Mouse (Mus musculus): ENCODE results near the gene Usf1.

Usf1 gene

GRCm38 (mm10) chr1:171452923-171453322 is 41.8 kb downstream of the Usf1 start:
- DNase-seq (ENCODE audit: low spot score) = no peak

GRCm38 (mm10) chr1:171454926-171455325 is 43.8 kb downstream of the Usf1 start:
- no peak for DNase-seq (ENCODE audit: low spot score)

GRCm38 (mm10) chr1:171457568-171457967 is 46.5 kb downstream of the Usf1 start:
- DNase-seq (ENCODE audit: low spot score) = no peak

- DNase-seq (ENCODE audit: low spot score) = no peak
Observed at GRCm38 (mm10) chr1:171459791-171460190, 48.7 kb downstream of the Usf1 start.

GRCm38 (mm10) chr1:171460551-171461503 is 49.7 kb downstream of the Usf1 start:
- no peak for DNase-seq (ENCODE audit: low spot score)

- DNase-seq (ENCODE audit: low spot score) = no peak
Observed at GRCm38 (mm10) chr1:171463133-171463532, 52.0 kb downstream of the Usf1 start.

GRCm38 (mm10) chr1:171465749-171466412 is 54.8 kb downstream of the Usf1 start:
- no peak for DNase-seq (ENCODE audit: low spot score)

- no peak for DNase-seq (ENCODE audit: low spot score)
Observed at GRCm38 (mm10) chr1:171466565-171466964, 55.5 kb downstream of the Usf1 start.

Measured in MN1 (cell line).